Mouse (Mus musculus) heart, adult 2 months (tissue): ENCODE measurements at regions not wholly inside any gene's neighbourhood (a gene's known extent, or its start where the extent isn't known, plus 50 kb on each side); places are given as distances from the start of the nearest gene placed in this dataset.
"Not testable (repeated sequence)": the region's sequence is repeated elsewhere in the genome, so short reads cannot be mapped to it uniquely, and the experiment has no call there.

Source experiments
- DNase-seq, 2 experiments: peaks; one replicate each; pipeline ENCODE4 v3.0.0; 2021
- H3K27ac ChIP-seq: fragments of 200-600 bp; 2 replicates; pipeline ENCODE4 v1.8.1; 2022
- H3K27me3 ChIP-seq: fragments of 200-500 bp; 2 replicates; pipeline ENCODE4 v1.6.1; 2012; ENCODE audit warnings: mild to moderate bottlenecking, low read length, inconsistent platforms, mixed read lengths; ENCODE audit not compliant: control insufficient read depth, insufficient read depth
- H3K36me3 ChIP-seq: fragments of 200-500 bp; 2 replicates; pipeline ENCODE4 v1.6.1; 2012; ENCODE audit warnings: low read length, inconsistent platforms; ENCODE audit not compliant: control insufficient read depth, insufficient read depth
- H3K4me1 ChIP-seq: fragments of 200-500 bp; 2 replicates; pipeline ENCODE4 v1.6.1; 2011; ENCODE audit warnings: low read length; ENCODE audit not compliant: control insufficient read depth, insufficient read depth
- H3K4me3 ChIP-seq: fragments of 200-600 bp; 2 replicates; pipeline ENCODE4 v1.8.1; 2022
- H3K79me2 ChIP-seq: fragments of 200-500 bp; replicated peaks from 2 replicates; pipeline ENCODE4 v1.6.1; 2012; ENCODE audit warnings: mild to moderate bottlenecking, inconsistent platforms, low read length, moderate library complexity, mixed read lengths; ENCODE audit not compliant: control insufficient read depth, insufficient read depth
- H3K9ac ChIP-seq: fragments of 200-500 bp; 2 replicates; pipeline ENCODE4 v1.6.1; 2012; ENCODE audit warnings: low read depth, mild to moderate bottlenecking, control low read depth, inconsistent platforms, low read length, mixed read lengths
- CTCF ChIP-seq: fragments of 200-600 bp; IDR thresholded peaks from 2 replicates; pipeline ENCODE4 v1.8.1; 2022; ENCODE audit warnings: antibody characterized with exemption, mild to moderate bottlenecking, moderate library complexity
- EP300 ChIP-seq: fragments of 200-500 bp; IDR thresholded peaks from 2 replicates; pipeline ENCODE4 v1.6.1; 2011; ENCODE audit warnings: low read depth, low read length, control low read depth; ENCODE audit not compliant: insufficient read depth
- POLR2A ChIP-seq: fragments of 200-500 bp; IDR thresholded peaks from 2 replicates; pipeline ENCODE4 v1.6.1; 2011; ENCODE audit warnings: mild to moderate bottlenecking, low read depth, low read length, control low read depth; ENCODE audit not compliant: insufficient read depth
- WGBS: fragments of 180-500 bp; shearing (Covaris S2); methylation state at CpG from one replicate; pipeline ENCODE4 v1.1.7; 2018; 5-methylcytosine and 5-hydroxymethylcytosine counted together
- intact Hi-C: fragments of 180-260 bp; cut with DNase I; formaldehyde crosslinking; loops from one replicate; pipeline ENCODE4 v1.15.1; 2025

GRCm38 (mm10) chr5:45382804-45383203, 67.2 kb downstream of the Qdpr start:
- Histone ChIP-seq H3K27ac (no peak overlapping the region), H3K9ac (no peak overlapping the region), H3K27me3 (no peaks in the 10 kb centered on the region), H3K36me3 (no peaks in the 10 kb centered on the region), H3K4me3 (no peak overlapping the region), H3K79me2 (no peaks in the 10 kb centered on the region), H3K4me1 (no peaks in the 10 kb centered on the region)
- intact Hi-C loops: no loop called here
- TF ChIP-seq CTCF: no peak
- TF ChIP-seq POLR2A: no peak
- no peak for TF ChIP-seq EP300
- 79% methylated on average over 2 of the region's 2 CpGs for WGBS
- DNase-seq: no peak

GRCm38 (mm10) chr5:45378486-45378885, 71.5 kb downstream of the Qdpr start:
- no peak overlapping the region for H3K27ac ChIP-seq
- no peaks in the 10 kb centered on the region for H3K79me2 ChIP-seq
- no peaks in the 10 kb centered on the region for H3K36me3 ChIP-seq
- no peak overlapping the region for H3K9ac ChIP-seq
- H3K27me3 ChIP-seq: no peaks in the 10 kb centered on the region
- DNase-seq: no peak
- intact Hi-C loops: no loop called here
- H3K4me3 ChIP-seq: no peak overlapping the region
- 2% methylated on average over 2 of the region's 2 CpGs for WGBS
- H3K4me1 ChIP-seq: no peaks in the 10 kb centered on the region
- TF ChIP-seq POLR2A: no peak
- TF ChIP-seq EP300: no peak
- TF ChIP-seq CTCF: no peak

GRCm38 (mm10) chr5:45373069-45373468, 77.0 kb downstream of the Qdpr start:
- Histone ChIP-seq H3K4me1 (no peaks in the 10 kb centered on the region), H3K27me3 (no peaks in the 10 kb centered on the region), H3K9ac (no peak overlapping the region), H3K4me3 (no peak overlapping the region), H3K36me3 (no peaks in the 10 kb centered on the region), H3K27ac (no peak overlapping the region), H3K79me2 (no peaks in the 10 kb centered on the region)
- DNase-seq: no peak
- no peak for TF ChIP-seq POLR2A
- no peak for TF ChIP-seq CTCF
- TF ChIP-seq EP300: no peak
- intact Hi-C loops: loop anchor here (5.0 kb wide), 1 partner anchor 189 kb away; no protein-coding TSS in a partner anchor
- 67% methylated on average over 2 of the region's 2 CpGs for WGBS

- no peaks in the 10 kb centered on the region for H3K36me3 ChIP-seq
- no peak for TF ChIP-seq POLR2A
- no peak for TF ChIP-seq CTCF
- no peak for TF ChIP-seq EP300
- no peak overlapping the region for H3K4me3 ChIP-seq
- no peak overlapping the region for H3K9ac ChIP-seq
- H3K27me3 ChIP-seq: no peaks in the 10 kb centered on the region
- H3K79me2 ChIP-seq: no peaks in the 10 kb centered on the region
- intact Hi-C loops: no loop called here
- no peak overlapping the region for H3K27ac ChIP-seq
- WGBS: 60% methylated on average over 6 of the region's 6 CpGs
- DNase-seq: no peak
- no peaks in the 10 kb centered on the region for H3K4me1 ChIP-seq
These were observed 81.6 kb downstream of the Qdpr start for GRCm38 (mm10) chr5:45368451-45368850.

- Histone ChIP-seq H3K4me3 (no peak overlapping the region), H3K36me3 (no peaks in the 10 kb centered on the region), H3K9ac (no peak overlapping the region), H3K79me2 (no peaks in the 10 kb centered on the region), H3K27me3 (no peaks in the 10 kb centered on the region), H3K4me1 (no peaks in the 10 kb centered on the region), H3K27ac (no peak overlapping the region)
- TF ChIP-seq POLR2A: no peak
- DNase-seq: no peak
- intact Hi-C loops: no loop called here
These were observed 89.8 kb downstream of the Qdpr start for GRCm38 (mm10) chr5:45360189-45360588.

- no peaks in the 10 kb centered on the region for H3K27me3 ChIP-seq
- no peaks in the 10 kb centered on the region for H3K79me2 ChIP-seq
- intact Hi-C loops: no loop called here
- no peak for DNase-seq
- no peak overlapping the region for H3K27ac ChIP-seq
- no peaks in the 10 kb centered on the region for H3K36me3 ChIP-seq
- 71% methylated on average over 3 of the region's 3 CpGs for WGBS
- no peaks in the 10 kb centered on the region for H3K4me1 ChIP-seq
- no peak overlapping the region for H3K4me3 ChIP-seq
- no peak for TF ChIP-seq POLR2A
- no peak for TF ChIP-seq EP300
- TF ChIP-seq CTCF: no peak
- no peak overlapping the region for H3K9ac ChIP-seq
These were observed 109.6 kb downstream of the Qdpr start for GRCm38 (mm10) chr5:45340411-45340810.

GRCm38 (mm10) chr5:45336801-45337200, 113.2 kb downstream of the Qdpr start:
- Histone ChIP-seq H3K4me3 (no peak overlapping the region), H3K9ac (no peak overlapping the region), H3K27ac (no peak overlapping the region), H3K36me3 (no peaks in the 10 kb centered on the region), H3K27me3 (no peaks in the 10 kb centered on the region), H3K4me1 (no peaks in the 10 kb centered on the region), H3K79me2 (no peaks in the 10 kb centered on the region)
- DNase-seq: no peak
- TF ChIP-seq CTCF (no peak), EP300 (no peak), POLR2A (no peak)
- WGBS: 50% methylated on average over 2 of the region's 2 CpGs
- intact Hi-C loops: no loop called here

GRCm38 (mm10) chr5:45324468-45324867, 125.6 kb downstream of the Qdpr start:
- H3K4me1 ChIP-seq, H3K9ac ChIP-seq, H3K4me3 ChIP-seq, H3K36me3 ChIP-seq, H3K27me3 ChIP-seq, H3K27ac ChIP-seq, H3K79me2 ChIP-seq, DNase-seq, intact Hi-C loops: not testable (repeated sequence)
- WGBS: 46% methylated on average over 2 of the region's 2 CpGs
